Mouse (Mus musculus) frontal cortex, postnatal 25 days (tissue): ENCODE measurements around the gene Gm16442.
"Not testable (repeated sequence)": the region's sequence is repeated elsewhere in the genome, so short reads cannot be mapped to it uniquely, and the experiment has no call there.

Experiments used
- DNase-seq, 2 experiments: peaks; one replicate each; pipeline ENCODE4 v3.0.0; 2022; ENCODE audit warnings: low spot score in 2 of 2

The Gm16442 gene

DNA sequence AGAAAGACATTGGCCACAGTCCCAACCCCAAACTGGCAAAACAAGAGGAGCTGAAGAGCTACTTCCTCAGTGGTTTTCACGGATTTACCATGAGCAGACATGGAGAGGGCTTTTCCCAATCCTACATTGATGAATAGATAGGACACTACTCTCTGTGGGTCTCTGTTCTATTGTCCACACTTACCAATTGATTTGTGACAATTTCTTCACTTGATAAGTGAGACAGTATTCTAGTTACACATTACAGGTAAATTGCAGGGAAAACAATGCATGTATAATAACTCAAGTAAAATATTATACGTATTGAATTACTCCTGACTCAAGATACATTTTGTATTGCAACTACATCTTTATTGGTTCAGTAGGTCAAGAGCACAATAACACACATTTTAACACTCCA, at the start of gene Gm16442:
Gm16442 (minus strand) TSS at position 101 of the 400 bp plus-strand sequence.
- DNase-seq = not testable (repeated sequence)

DNA sequence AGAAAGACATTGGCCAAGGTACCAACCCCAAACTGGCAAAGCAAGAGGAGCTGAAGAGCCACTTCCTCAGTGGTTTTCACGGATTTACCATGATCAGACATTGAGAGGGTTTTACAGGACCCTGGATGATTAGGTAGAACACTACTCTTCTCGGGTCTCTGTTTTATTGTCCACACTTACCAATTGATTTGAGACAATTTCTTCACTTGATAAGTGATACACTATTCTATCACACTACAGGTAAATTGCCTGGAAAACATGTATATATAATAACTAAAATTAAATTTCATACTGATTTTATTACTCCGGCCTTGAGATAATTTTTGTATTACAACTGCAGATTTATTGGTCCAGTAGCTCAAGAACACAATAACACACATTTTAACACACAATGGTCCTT, 45.9 kb upstream of the Gm16442 start, which contains the start of gene Vmn1r94:
Vmn1r94 (minus strand) TSS at position 101 of the 400 bp plus-strand sequence.
- DNase-seq = not testable (repeated sequence)

DNA sequence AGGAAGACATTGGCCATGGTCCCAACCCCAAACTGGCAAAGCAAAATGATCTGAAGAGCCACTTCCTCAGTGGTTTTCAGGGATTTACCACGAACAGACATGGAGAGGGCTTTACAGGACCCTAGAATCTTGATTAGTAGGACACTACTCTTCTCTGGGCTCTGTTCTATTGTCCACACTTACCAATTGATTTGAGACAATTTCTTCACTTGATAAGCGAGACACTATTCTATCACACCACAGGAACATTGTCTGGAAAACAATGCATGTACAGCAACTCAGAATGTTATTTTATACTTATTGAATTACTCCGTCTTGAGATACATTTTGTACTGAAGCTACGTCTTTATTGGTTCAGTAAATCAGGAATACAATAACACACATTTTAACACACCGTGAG, 16.6 kb upstream of the Gm16442 start, which contains the start of gene Vmn1r93:
Vmn1r93 (minus strand) TSS at position 101 of the 400 bp plus-strand sequence.
- not testable (repeated sequence) for DNase-seq

DNA sequence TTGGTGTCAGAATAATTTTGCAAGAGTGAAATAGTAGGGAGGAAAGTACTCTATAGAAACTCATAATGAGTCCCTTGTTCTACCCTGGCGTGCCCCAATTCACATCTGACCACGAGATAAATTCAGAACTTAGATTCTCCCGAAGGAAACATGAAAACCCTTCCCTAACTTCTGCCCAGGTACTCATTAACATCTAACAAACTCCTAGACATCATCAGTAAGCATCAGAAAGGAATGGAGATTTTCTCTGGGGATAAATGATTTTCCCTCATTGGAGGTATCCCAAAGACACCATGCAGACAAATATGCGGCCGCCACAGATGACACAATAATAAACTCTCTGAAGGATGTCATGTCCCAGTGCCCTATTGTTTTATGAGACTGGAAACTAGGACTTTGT, 23.0 kb downstream of the Gm16442 start, which contains the start of gene Vmn1r91:
Vmn1r91 (plus strand) TSS at position 301 of the 400 bp plus-strand sequence.
- DNase-seq = not testable (repeated sequence)

DNA sequence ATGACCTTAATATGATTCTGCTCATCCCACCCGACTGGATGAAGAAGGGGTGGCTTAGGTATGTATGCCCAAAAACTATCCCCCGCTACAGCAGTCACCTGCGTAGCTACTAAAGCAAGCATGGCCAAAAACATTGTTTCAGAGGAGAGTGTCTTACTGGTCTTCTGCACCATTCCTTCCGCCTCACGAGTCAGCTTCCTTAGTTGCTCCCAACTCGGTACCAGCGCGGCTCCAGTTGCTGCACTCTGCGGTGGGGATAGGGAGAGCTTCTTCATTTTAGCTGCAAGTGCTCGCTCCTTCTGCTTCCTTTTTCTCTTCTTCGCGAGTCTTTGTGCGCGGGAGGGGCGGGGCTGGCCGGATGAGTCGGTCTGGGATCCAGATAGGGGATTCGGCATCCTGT, 44.3 kb downstream of the Gm16442 start:
- DNase-seq = not testable (repeated sequence)
